Mouse (Mus musculus) embryonic facial prominence, embryonic 14.5 days (tissue): ENCODE measurements around the gene Lsp1. TPM values are rescaled to one million over a fixed set of nuclear protein-coding genes. Genes with fewer than 3 reads are reported as not detected.
A peak's percentile ranks its signal among the peaks of the same experiment; 100 is the strongest.

Experiments
- ATAC-seq: fragments of 200-750 bp; cut with Nextera tagmentation; 2 replicates; pipeline ENCODE4 v1.8.0; 2017; ENCODE audit warnings: low read depth, moderate number of reproducible peaks, moderate TSS enrichment
- DNase-seq: peaks from one replicate; pipeline ENCODE4 v3.0.0-alpha.2; 2015; ENCODE audit warnings: low spot score
- H3K27ac ChIP-seq: fragments of 300-500 bp; sonication (generic); replicated peaks from 2 replicates; pipeline ENCODE4 v1.5.1; 2014; ENCODE audit warnings: low read depth, mild to moderate bottlenecking, low read length, moderate library complexity
- H3K27me3 ChIP-seq: fragments of 300-500 bp; sonication (generic); replicated peaks from 2 replicates; pipeline ENCODE4 v1.6.1; 2014; ENCODE audit warnings: low read length; ENCODE audit not compliant: control insufficient read depth, insufficient read depth
- H3K36me3 ChIP-seq: fragments of 300-500 bp; sonication (generic); 2 replicates; pipeline ENCODE4 v1.6.1; 2014; ENCODE audit warnings: low read length, mixed read lengths; ENCODE audit not compliant: control insufficient read depth, insufficient read depth
- H3K4me1 ChIP-seq: fragments of 300-500 bp; sonication (generic); 2 replicates; pipeline ENCODE4 v1.6.1; 2014; ENCODE audit warnings: antibody characterized with exemption, low read length; ENCODE audit not compliant: control insufficient read depth, insufficient read depth
- H3K4me2 ChIP-seq: fragments of 300-500 bp; sonication (generic); 2 replicates; pipeline ENCODE4 v1.6.1; 2014; ENCODE audit warnings: low read depth, mild to moderate bottlenecking, low read length, moderate library complexity, mixed read lengths
- H3K4me3 ChIP-seq: fragments of 300-500 bp; sonication (generic); 2 replicates; pipeline ENCODE4 v1.5.1; 2014; ENCODE audit warnings: low read depth, mild to moderate bottlenecking, low read length
- H3K9ac ChIP-seq: fragments of 300-500 bp; sonication (generic); 2 replicates; pipeline ENCODE4 v1.6.1; 2014; ENCODE audit warnings: low read depth, mild to moderate bottlenecking, low read length, moderate library complexity, mixed read lengths
- H3K9me3 ChIP-seq: fragments of 300-500 bp; sonication (generic); 2 replicates; pipeline ENCODE4 v1.6.1; 2016; ENCODE audit warnings: low read length; ENCODE audit not compliant: control insufficient read depth
- whole genome bisulfite sequencing: fragments of 180-500 bp; shearing (Covaris S2); extraction: QIAGEN DNeasy Blood & Tissue Kit; methylation state at CpG from one replicate; pipeline ENCODE4 v1.1.7; 2014; 5-methylcytosine and 5-hydroxymethylcytosine counted together
- polyA plus RNA-seq: library from polyadenylated mRNA; unstranded; fragments of >200 nt; fragmentation: Nextera tagmentation; extraction: Ambion mirVana; gene quantifications from 2 replicates; pipeline ENCODE4 v1.2.1, GENCODE M21; 2014

The Lsp1 gene
- polyA plus RNA-seq, 1 experiment from 2014 or later: 42.6 TPM

DNA sequence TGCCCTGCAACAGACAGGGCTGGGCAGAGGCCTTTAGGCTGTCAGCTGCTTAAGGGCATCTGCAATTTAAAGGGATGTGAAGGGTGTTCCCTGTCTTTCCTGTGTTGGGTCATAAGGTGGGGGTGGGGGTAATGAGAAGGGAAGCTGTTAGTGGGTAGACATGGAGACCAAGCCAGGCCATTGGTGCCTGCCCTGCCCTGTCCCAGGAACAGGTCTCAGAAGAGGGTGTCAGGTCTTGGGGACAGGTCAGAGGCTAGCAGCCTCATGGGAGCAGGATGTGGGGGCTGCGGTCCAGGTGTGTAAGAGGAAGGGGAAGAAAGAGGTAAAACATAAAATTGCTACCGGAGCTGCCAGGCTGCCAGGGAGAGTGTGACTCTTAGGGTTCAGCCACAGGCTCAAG, 837 bp downstream of the Lsp1 start:
- H3K36me3 ChIP-seq: no peaks in the 10 kb centered on the region
- DNase-seq: no peak
- H3K4me2 ChIP-seq: no peak overlapping the region
- no peak overlapping the region; the same call in 1 of the 2 replicates for H3K27ac ChIP-seq
- H3K4me1 ChIP-seq: peaks cover 26% of the 10 kb centered on the region
- no peak for ATAC-seq
- no peaks in the 10 kb centered on the region for H3K9me3 ChIP-seq
- no peak overlapping the region for H3K9ac ChIP-seq
- WGBS: 87% methylated on average over 2 of the region's 2 CpGs
- no peak overlapping the region for H3K4me3 ChIP-seq
- H3K27me3 ChIP-seq: no peaks in the 10 kb centered on the region

DNA sequence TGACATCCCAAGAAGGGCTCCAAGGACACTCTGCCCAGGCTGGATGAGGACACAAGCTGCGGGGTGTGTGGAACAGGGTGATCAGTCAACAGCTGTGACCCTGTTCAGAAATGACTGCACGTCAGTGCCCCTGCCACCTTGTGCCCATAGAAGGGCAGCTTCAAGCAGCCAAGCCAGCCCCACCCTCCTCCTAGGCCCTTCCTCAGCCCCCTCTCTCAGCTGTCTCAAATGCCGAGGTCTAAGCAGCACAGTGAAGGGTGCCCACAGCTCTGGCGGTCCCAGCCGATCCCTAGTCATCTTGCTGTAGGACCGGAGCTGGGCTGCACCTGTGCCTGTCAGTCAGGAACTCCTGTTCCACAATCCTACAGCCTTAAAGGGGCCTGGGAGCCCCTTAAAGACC, 1.6 kb downstream of the Lsp1 start:
- no peaks in the 10 kb centered on the region for H3K36me3 ChIP-seq
- no peak overlapping the region for H3K4me3 ChIP-seq
- peaks cover 20% of the 10 kb centered on the region for H3K4me1 ChIP-seq
- H3K4me2 ChIP-seq: no peak overlapping the region
- peak overlapping the region; percentile 54; the same call in 1 of the 2 replicates for H3K27ac ChIP-seq
- DNase-seq: peak; percentile 73
- H3K9ac ChIP-seq: no peak overlapping the region
- 79% methylated on average over 6 of the region's 6 CpGs for WGBS
- H3K27me3 ChIP-seq: no peaks in the 10 kb centered on the region
- H3K9me3 ChIP-seq: no peaks in the 10 kb centered on the region
- peak; percentile 77 for ATAC-seq

DNA sequence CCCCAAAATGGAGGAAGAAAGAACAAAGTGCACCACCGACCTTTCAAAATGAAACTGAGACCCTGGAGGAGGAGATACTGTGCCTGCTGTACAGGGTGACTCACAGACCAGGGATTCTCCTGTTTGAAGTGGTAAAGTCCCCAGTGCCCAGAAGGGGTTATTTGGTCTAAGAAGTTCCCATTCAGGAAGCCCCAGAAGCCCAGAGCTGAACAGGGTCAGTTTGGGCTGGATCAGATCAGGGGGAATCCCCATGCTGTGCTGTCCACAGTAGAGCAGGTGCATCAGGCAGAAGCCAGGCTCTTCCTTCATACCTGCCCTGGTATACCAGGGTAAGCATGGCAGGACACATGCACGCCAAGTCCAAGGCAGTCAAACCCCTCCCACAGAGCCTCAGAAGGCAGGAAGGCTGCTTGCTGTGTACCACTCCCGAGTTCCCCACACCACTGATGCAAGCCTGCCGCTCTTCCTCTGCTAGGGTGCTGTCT, 2.0 kb downstream of the Lsp1 start:
- DNase-seq (no peak), ATAC-seq (no peak)
- Histone ChIP-seq H3K4me3 (no peak overlapping the region), H3K4me2 (no peak overlapping the region), H3K9me3 (no peaks in the 10 kb centered on the region), H3K27me3 (no peaks in the 10 kb centered on the region), H3K4me1 (peaks cover 15% of the 10 kb centered on the region), H3K36me3 (no peaks in the 10 kb centered on the region), H3K9ac (no peak overlapping the region), H3K27ac (peak overlapping the region; percentile 49; the same call in 1 of the 2 replicates)
- 70% methylated on average over 4 of the region's 4 CpGs for WGBS

DNA sequence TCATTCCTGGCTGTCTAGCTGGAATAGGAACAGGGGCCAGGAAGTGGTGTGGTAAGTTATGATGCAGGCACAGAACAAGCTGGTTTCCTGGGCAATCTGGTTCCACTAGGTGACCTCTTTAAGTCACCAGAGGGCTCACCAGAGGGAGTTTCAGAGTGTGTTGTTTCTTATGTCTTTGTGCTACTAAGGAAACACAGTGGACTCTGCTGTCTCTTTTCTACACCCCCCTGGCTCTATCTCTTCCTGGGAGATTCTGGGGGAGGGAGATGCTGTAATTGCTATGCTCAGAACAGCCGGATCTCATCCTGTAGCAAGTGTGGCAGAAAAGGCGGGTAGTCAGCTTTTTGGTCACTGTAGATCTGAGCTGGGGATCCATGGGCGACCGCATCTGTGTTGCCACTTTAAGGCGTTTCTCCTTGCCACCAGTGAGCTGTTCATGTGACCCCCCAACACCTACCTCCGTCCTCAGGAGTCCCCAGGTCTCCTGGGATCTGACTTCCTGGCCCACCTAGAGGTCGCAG, 9.6 kb downstream of the Lsp1 start:
- Histone ChIP-seq H3K36me3 (no peaks in the 10 kb centered on the region), H3K9me3 (no peaks in the 10 kb centered on the region), H3K4me1 (peaks cover 32% of the 10 kb centered on the region), H3K4me2 (no peak overlapping the region), H3K9ac (no peak overlapping the region), H3K4me3 (no peak overlapping the region), H3K27ac (peak overlapping the region; percentile 72), H3K27me3 (no peaks in the 10 kb centered on the region)
- WGBS: 69% methylated on average over 7 of the region's 7 CpGs
- no peak for ATAC-seq
- DNase-seq: no peak

DNA sequence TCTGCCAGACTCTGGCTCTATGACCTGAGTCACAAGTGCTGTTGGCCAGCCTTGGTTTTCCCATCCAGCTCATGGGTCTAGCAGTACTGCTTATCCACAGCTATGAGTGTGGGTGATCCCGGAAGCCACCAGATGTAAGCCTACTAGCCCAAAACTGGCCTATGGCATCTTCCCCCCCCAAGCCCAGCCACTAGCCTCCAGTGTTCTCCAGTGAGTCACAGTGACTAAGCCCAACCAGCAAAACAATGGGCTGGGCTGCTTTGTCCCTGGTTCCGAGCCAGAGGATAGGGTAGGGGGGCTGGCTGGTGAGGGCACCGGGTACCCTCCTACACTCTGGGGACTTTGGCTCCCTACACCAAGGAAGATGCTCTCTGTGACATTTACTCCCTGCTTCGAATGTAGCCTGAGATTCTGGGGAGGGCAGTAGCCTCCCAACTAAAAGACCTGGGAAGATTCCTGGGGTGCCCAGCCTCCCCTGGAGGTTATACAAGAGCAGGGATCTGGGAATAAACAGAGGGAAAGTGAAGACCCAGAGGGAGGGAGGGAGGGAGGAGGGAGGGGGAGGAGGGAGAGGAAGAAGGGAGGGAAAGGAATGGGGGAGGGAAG, 10.3 kb downstream of the Lsp1 start:
- Histone ChIP-seq H3K4me3 (no peak overlapping the region), H3K27ac (peak overlapping the region; percentile 72), H3K4me2 (no peak overlapping the region), H3K27me3 (no peaks in the 10 kb centered on the region), H3K9ac (peak overlapping the region; percentile 63; the same call in 1 of the 2 replicates), H3K36me3 (no peaks in the 10 kb centered on the region), H3K9me3 (no peaks in the 10 kb centered on the region), H3K4me1 (peaks cover 32% of the 10 kb centered on the region)
- ATAC-seq (peak; percentile 79), DNase-seq (peak; percentile 86)
- 11% methylated on average over 4 of the region's 4 CpGs for WGBS

DNA sequence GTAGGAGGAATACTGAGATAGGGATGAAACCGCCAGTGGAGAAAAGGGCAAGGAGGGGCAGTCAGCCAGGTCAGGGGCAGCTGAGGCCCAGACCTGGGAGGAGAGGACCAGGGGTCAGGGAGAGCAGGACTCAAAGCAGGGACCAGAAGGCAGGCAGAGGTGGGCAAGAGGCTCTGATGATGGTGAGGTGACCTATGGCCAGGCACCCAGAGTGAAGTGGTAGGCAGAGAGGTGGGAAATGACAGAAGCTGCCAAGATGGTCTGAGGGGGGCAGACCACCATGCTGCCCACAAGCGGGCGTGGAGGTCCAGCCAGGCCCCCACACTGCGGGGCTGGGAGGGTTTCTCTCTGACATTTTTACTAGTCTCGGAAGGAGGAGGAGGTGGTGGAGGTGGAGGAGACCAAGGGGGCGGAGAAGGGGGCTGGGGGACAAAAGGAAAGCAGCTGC, 10.8 kb downstream of the Lsp1 start:
- Histone ChIP-seq H3K4me3 (no peak overlapping the region), H3K9me3 (no peaks in the 10 kb centered on the region), H3K36me3 (no peaks in the 10 kb centered on the region), H3K9ac (peak overlapping the region; percentile 63), H3K27ac (peak overlapping the region; percentile 72), H3K4me2 (peak overlapping the region; percentile 20), H3K4me1 (peaks cover 32% of the 10 kb centered on the region), H3K27me3 (no peaks in the 10 kb centered on the region)
- DNase-seq (no peak), ATAC-seq (no peak)
- WGBS: 38% methylated on average over 6 of the region's 6 CpGs

DNA sequence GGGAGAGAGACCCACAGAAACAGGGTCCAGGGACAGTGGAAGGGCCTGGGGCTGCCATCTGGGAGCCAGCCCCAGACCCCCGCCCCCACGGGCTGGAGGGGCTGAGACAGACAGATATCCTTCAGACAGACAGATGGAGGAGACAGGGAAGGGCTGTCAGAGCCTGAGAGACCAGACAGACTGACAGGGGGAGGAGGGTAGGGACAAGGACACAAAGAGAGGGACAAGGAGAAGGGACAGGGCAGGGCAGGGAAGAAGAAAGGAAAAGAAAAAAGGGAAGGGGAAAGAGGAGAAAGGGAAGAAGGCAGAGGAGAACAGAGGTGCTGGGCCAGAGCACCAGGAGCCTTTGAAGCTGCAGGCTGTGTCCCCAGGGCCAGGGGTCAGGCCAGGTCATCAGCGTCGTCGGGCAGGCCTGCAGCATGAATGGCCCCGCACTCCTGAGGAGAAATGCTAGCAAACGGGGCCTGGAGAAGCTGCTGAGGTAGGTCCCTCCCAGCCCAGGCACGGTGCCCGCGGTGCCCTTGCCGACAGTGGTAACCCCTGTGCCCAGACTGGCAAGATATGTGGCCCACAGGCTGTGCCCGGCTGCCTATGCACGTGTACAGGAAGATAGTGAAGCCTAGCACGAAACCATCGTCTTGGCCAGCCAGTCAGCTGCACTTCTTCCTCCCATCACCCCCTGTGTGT, 11.4 kb downstream of the Lsp1 start:
- H3K4me2 ChIP-seq: peak overlapping the region; percentile 20
- peaks cover 32% of the 10 kb centered on the region for H3K4me1 ChIP-seq
- WGBS: 29% methylated on average over 14 of the region's 15 CpGs
- H3K9me3 ChIP-seq: no peaks in the 10 kb centered on the region
- H3K27me3 ChIP-seq: no peaks in the 10 kb centered on the region
- no peak overlapping the region; the same call in 1 of the 2 replicates for H3K4me3 ChIP-seq
- DNase-seq: no peak
- peak overlapping the region; percentile 63 for H3K9ac ChIP-seq
- H3K36me3 ChIP-seq: no peaks in the 10 kb centered on the region
- H3K27ac ChIP-seq: peak overlapping the region; percentile 72
- ATAC-seq: no peak

DNA sequence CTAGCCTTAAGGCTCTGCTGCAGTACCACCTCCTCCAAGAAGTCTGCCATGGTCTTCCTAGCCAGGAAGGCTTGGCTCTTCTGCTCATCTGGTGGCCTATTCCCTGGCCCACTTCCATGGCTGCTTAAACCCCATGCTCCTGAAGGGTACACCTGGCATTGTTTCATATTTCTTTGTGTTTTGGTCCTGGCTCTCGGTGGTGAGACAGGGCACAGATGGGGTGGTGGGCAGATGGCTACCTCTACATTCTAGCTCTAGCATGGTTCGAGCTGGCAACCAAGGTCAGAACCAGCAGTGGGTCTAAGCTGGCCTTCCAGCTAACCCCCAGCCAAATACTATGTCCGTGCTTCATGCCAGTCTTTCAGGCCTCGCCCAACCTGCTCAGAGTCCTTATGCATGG, 12.3 kb downstream of the Lsp1 start:
- H3K4me3 ChIP-seq: no peak overlapping the region

More for the DNA sequence above, 12.3 kb downstream of the Lsp1 start:
- H3K4me1 ChIP-seq: peaks cover 32% of the 10 kb centered on the region
- no peak overlapping the region for H3K9ac ChIP-seq
- no peak overlapping the region for H3K27ac ChIP-seq
- no peak for ATAC-seq
- no peaks in the 10 kb centered on the region for H3K9me3 ChIP-seq
- WGBS: 90% methylated on average over 4 of the region's 4 CpGs
- no peaks in the 10 kb centered on the region for H3K27me3 ChIP-seq
- H3K4me2 ChIP-seq: peak overlapping the region; percentile 20
- H3K36me3 ChIP-seq: no peaks in the 10 kb centered on the region
- no peak for DNase-seq
